Mouse (Mus musculus) cerebellum, postnatal 36 days (tissue): ENCODE results near the gene Aamdc.

ENCODE experiments used
- DNase-seq, 2 experiments: peaks; one replicate each; pipeline ENCODE4 v3.0.0; 2021 to 2022; ENCODE audit warnings: mixed read lengths in 2 of 2

The Aamdc gene

DNA sequence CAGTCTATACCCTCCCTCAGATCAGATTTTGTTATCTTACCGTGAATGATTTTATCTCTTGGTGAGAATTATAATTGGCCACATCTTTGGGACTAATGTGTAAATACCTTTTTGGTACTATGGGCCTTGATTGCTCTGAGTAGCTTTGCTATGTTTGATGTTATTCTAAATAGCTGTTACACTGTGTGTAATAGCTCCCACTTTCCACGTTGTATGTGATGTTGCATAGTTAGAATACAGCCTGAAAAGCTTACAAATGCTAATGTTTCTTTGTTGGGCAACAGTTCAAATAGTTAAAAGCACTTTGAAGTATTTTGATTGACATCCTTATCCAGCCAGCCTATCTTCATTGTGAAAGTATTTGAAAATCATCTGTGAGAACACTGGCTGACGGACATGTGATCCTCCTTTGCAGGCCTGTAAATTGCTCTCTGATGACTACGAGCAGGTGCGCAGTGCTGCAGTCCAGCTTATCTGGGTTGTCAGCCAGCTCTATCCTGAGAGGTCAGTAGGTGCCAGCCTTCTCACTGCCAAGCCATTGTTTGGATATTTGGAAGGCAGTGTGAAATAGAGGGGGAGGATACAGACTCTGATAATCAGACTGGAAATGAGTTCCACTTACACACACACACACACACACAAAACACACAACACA lies 78.6 kb downstream of the Aamdc start:
- peak; percentile 64 to 71 for DNase-seq
